Mouse (Mus musculus): ENCODE data around the gene Marcks. TPM values are rescaled to one million over a fixed set of nuclear protein-coding genes. Genes with fewer than 3 reads are reported as not detected.
"Not testable (repeated sequence)": the region's sequence is repeated elsewhere in the genome, so short reads cannot be mapped to it uniquely, and the experiment has no call there.

Marcks gene
- polyA plus RNA-seq, 1 experiment from 2014 or later: 185 TPM

- Histone ChIP-seq H3K27me3 (no peaks in the 10 kb centered on the region), H3K36me3 (no peaks in the 10 kb centered on the region), H3K4me1 (no peaks in the 10 kb centered on the region), H3K9ac (no peak overlapping the region), H3K4me2 (replicated peaks) (no peak overlapping the region), H3K27ac (no peak overlapping the region), H3K9me3 (peaks cover 3% of the 10 kb centered on the region; the same call in 1 of the 2 replicates), H3K4me3 (no peak overlapping the region)
- WGBS: 90% methylated on average over 3 of the region's 3 CpGs
- no peak for ATAC-seq (ENCODE audit: low FRiP score, low read depth)
Observed at GRCm38 (mm10) chr10:37096529-37096928, 42.2 kb downstream of the Marcks start.

GRCm38 (mm10) chr10:37095803-37096202, 42.9 kb downstream of the Marcks start:
- no peak for ATAC-seq (ENCODE audit: low FRiP score, low read depth)
- Histone ChIP-seq H3K4me3 (no peak overlapping the region), H3K4me2 (replicated peaks) (no peak overlapping the region), H3K27me3 (no peaks in the 10 kb centered on the region), H3K27ac (no peak overlapping the region), H3K4me1 (no peaks in the 10 kb centered on the region), H3K9me3 (peaks cover 3% of the 10 kb centered on the region; the same call in 1 of the 2 replicates), H3K36me3 (no peaks in the 10 kb centered on the region), H3K9ac (no peak overlapping the region)
- 71% methylated on average over 6 of the region's 6 CpGs for WGBS

GRCm38 (mm10) chr10:37093306-37093705, 45.4 kb downstream of the Marcks start:
- H3K27me3 ChIP-seq: no peaks in the 10 kb centered on the region
- ATAC-seq (ENCODE audit: low FRiP score, low read depth): no peak
- H3K4me1 ChIP-seq: no peaks in the 10 kb centered on the region
- no peak overlapping the region for H3K4me2 ChIP-seq (replicated peaks)
- no peak overlapping the region for H3K9ac ChIP-seq
- 0 out of 2 replicates have a peak, but pooled peaks cover 1% of the 10 kb centered on the region for H3K9me3 ChIP-seq
- no peaks in the 10 kb centered on the region for H3K36me3 ChIP-seq
- no peak overlapping the region for H3K27ac ChIP-seq
- H3K4me3 ChIP-seq: no peak overlapping the region

GRCm38 (mm10) chr10:37090411-37090810, 48.3 kb downstream of the Marcks start:
- H3K9ac ChIP-seq: no peak overlapping the region
- no peaks in the 10 kb centered on the region for H3K36me3 ChIP-seq
- no peak overlapping the region for H3K27ac ChIP-seq
- H3K9me3 ChIP-seq: 0 out of 2 replicates have a peak, but pooled peaks cover 3% of the 10 kb centered on the region
- no peak overlapping the region for H3K4me2 ChIP-seq (replicated peaks)
- H3K4me1 ChIP-seq: no peaks in the 10 kb centered on the region
- 82% methylated on average over 3 of the region's 3 CpGs for WGBS
- ATAC-seq (ENCODE audit: low FRiP score, low read depth): no peak
- no peak overlapping the region for H3K4me3 ChIP-seq
- H3K27me3 ChIP-seq: no peaks in the 10 kb centered on the region

GRCm38 (mm10) chr10:37084071-37084470, 54.6 kb downstream of the Marcks start:
- ATAC-seq (ENCODE audit: low FRiP score, low read depth); H3K27ac ChIP-seq; H3K36me3 ChIP-seq; H3K4me2 ChIP-seq (replicated peaks); H3K9me3 ChIP-seq; H3K4me1 ChIP-seq; H3K27me3 ChIP-seq; H3K4me3 ChIP-seq; H3K9ac ChIP-seq: not testable (repeated sequence)
- 90% methylated on average over 2 of the region's 2 CpGs for WGBS

Other genes starting within 250 kb of the Marcks start
- gene Hdac2, start 164.4 kb downstream of the Marcks start, polyA plus RNA-seq (2015; fragmentation: Nextera tagmentation; extraction: Ambion mirVana): 309 and 317 TPM in 2 replicates

All from limb, embryonic 13.5 days (tissue).